Mouse (Mus musculus) gastrocnemius, postnatal 10 days (tissue): Measurements from ENCODE around the gene Homer3. TPM values are rescaled to one million over a fixed set of nuclear protein-coding genes. Genes with fewer than 3 reads are reported as not detected.

Experiments
- DNase-seq: peaks from one replicate; pipeline ENCODE4 v3.0.0; 2021; ENCODE audit warnings: mixed read lengths
- total RNA-seq, 2 experiments: library from RNA; stranded (reverse); gene quantifications; 2 replicates each; pipeline ENCODE4 v1.2.3; 2021

The Homer3 gene
- total RNA-seq, 2 experiments from 2014 or later: 12.3 to 19.8 TPM

DNA sequence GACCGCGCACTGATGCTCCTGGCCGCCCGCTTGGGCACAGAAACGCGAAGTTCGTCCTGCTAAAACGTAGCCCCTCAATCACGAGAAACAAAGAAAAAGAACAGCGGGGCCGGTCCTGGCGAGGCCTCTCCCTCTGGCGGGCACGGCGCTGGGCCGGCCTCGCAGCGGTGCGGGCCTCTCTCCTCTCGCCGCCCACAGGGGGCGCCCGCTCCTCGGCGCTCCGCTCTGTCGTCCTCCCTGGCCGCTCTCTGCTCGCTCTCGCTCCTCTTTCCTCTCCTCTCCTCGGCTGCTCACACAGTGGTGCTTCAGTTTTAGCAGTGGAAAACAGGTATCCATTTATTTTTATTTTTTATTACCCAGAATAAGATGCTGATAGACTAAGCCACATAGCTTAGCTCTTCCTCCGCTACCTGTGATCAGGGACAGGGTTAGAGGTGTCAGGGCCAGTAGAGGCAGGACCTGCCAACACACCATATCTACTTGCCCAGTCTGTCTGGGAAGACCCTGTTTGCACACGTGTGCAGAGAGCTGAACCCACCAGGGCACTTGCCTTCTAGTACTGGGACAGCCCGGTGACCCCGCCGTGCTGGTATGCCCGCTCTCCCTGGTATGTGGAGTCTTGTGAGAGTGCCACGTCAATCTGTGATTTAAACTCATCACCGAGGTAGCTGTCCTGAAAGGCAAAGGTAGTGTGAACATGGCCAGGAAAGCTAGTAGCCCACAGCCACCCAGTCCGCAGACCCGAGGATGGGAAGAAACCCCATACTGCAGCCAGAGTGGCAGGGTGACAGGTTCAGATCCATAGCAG lies 49.6 kb downstream of the Homer3 start:
- DNase-seq: peak; percentile 84

DNA sequence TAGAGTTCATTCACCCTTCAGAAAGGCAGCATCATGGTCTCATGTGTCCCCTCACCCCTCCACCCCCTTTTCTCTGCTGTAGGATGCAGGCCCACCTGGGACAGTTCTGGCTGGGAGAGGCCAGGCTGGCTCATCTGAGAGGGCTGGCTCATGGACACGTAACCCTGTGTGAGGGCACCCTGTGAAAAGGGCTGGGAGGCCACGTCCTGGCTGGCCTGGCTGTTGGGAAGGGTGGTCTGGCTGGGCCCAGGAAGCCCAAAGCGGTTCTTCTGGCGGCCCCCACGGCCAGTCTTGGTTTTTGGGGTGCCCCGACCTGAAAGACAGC lies 50.2 kb downstream of the Homer3 start:
- no peak for DNase-seq

DNA sequence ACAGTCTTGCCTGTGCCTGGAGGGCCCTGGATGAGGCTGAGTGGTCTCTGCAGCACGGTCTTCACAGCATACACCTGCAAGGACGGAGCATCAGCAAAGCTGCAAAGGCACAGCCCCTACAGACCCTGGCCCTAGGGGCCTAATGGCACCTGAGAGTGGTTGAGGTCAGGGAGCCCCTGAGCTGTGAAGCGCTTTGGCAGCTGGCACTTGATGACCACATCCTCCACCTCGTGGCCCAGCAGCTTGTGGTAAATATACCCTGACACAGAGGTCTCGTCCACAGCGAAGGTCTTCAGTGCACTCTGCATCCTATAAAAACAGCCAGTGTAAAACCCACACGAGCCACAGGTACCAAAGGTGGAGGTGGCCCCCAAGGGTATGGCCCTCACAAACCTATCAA lies 56.3 kb downstream of the Homer3 start:
- DNase-seq: no peak

DNA sequence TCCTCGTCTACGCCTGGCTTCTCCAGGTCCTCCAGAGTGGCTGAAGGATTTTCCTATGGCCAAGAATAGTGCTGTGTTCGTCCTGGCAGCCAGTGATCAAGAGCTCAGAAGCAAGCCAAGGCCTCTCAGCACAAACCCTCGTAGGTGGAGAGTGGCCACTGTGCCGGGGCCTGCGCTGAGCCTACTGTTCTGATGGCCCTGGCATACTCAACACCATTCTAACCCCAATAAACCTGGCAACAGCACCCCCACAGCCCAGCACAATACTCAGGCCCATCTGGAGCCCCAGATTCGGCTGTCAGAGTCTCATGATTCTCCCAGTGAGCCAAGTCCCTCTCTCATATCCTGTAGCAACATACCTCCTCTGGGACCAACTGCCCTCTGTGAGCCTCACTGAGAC lies 58.0 kb downstream of the Homer3 start:
- DNase-seq: no peak

DNA sequence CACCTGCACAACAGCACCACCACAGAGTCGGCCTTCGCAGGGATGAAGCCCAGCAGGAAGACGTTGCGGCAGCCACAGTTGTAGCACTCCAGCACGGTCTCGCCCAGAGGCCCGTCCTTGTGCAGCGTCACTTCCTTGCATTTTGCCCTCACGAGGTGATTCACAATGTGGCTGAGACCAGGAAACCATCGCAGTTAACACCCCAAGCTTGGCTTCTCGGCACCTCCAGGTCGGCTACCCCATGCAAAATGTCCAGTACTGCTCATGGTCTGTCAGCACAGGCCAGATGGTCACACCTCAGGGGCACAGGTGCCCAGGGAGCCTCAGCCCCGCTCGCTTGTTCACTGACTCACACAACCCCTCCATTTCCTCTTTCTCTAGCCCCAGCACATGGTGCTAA lies 59.4 kb downstream of the Homer3 start:
- no peak for DNase-seq

DNA sequence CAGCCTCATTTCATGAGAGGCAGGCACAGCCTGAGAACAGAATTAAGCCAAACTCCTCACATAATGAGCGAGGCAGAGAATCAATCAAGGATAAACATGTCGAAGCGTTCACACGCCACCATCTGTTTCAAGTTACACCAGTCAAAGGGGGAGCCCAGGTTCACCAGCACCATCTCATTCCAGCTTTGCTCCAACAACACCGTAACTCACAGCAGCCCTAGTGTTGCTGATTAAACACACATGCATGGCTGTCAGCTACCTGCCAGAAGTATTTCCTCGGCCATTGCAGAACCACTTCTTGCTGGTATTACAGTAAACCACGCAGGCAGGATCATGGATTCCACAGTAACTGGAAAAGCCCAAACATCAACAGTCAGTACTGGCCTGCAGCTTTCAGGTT lies 60.4 kb downstream of the Homer3 start:
- DNase-seq: no peak

DNA sequence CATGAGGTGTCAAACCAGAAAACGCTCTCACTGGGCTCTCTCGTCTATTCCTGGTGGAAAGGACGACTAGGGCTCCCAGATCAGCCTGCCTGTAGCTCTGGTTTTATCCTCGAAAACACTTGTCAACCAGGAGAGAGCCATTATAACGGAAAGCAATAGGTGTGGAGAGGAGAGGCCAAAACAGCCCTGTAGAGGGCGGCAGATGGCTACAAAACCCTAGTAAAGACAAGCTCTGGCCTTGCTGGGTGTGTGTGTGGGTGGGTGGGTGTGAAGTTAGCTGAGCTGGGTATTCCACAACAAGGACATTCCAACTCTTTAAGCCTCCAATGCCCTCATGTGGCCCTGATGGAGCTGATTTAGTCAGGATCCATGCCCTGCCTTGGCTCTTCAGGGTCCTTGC lies 61.1 kb downstream of the Homer3 start:
- no peak for DNase-seq

Other genes starting within 250 kb of the Homer3 start
- 10 to 100 TPM; 27.8 to 30.9 TPM for gene Mau2, start 240.1 kb upstream of the Homer3 start, total RNA-seq
- 10 to 100 TPM; 20.2 to 22.5 TPM for gene Sugp1, start 240.0 kb upstream of the Homer3 start, total RNA-seq
- gene Tm6sf2, start 209.9 kb upstream of the Homer3 start, total RNA-seq: not detected
- gene Hapln4, start 199.4 kb upstream of the Homer3 start, total RNA-seq: under 1 TPM; 0.07 to 0.36 TPM
- under 1 TPM; 0.61 to 0.81 TPM for gene Ncan, start 162.0 kb upstream of the Homer3 start, total RNA-seq
- 1 to 10 TPM; 6.3 to 7.1 TPM for gene Nr2c2ap, start 151.5 kb upstream of the Homer3 start, total RNA-seq
- gene Rfxank, start 143.7 kb upstream of the Homer3 start, total RNA-seq: 10 to 100 TPM in 1 of 2 experiments, 1 to 10 TPM in 1; 8.2 to 10.1 TPM
- gene Borcs8, start 143.3 kb upstream of the Homer3 start, total RNA-seq: 10 to 100 TPM; 17.0 to 23.9 TPM
- gene Mef2b, start 143.1 kb upstream of the Homer3 start, total RNA-seq: under 1 TPM; 0.35 to 0.45 TPM
- 10 to 100 TPM; 72.8 to 74.7 TPM for gene Tmem161a, start 110.5 kb upstream of the Homer3 start, total RNA-seq
- gene Slc25a42, start 70.5 kb upstream of the Homer3 start, total RNA-seq: 10 to 100 TPM; 20.6 to 28.3 TPM
- 10 to 100 TPM; 43.8 to 49.7 TPM for gene Sugp2, start 48.6 kb upstream of the Homer3 start, total RNA-seq
- gene Armc6, start 48.4 kb upstream of the Homer3 start, total RNA-seq: 10 to 100 TPM; 11.9 to 12.9 TPM
- gene Ddx49, start 19.7 kb downstream of the Homer3 start, total RNA-seq: 10 to 100 TPM; 28.6 to 29.5 TPM
- 100 to 1,000 TPM; 140 to 158 TPM for gene Cope, start 19.7 kb downstream of the Homer3 start, total RNA-seq
- 10 to 100 TPM; 20.0 to 23.6 TPM for gene Cers1, start 32.9 kb downstream of the Homer3 start, total RNA-seq
- gene Gdf1, start 47.0 kb downstream of the Homer3 start, total RNA-seq: 1 to 10 TPM; 3.9 to 5.3 TPM
- gene Upf1, start 70.5 kb downstream of the Homer3 start, total RNA-seq: 10 to 100 TPM; 34.2 to 37.3 TPM
- gene Comp, start 90.7 kb downstream of the Homer3 start, total RNA-seq: 10 to 100 TPM; 18.4 to 20.2 TPM
- 10 to 100 TPM in 1 of 2 experiments, 1 to 10 TPM in 1; 8.9 to 12.0 TPM for gene Crtc1, start 156.8 kb downstream of the Homer3 start, total RNA-seq
- 1 to 10 TPM; 6.3 to 7.4 TPM for gene Klhl26, start 194.1 kb downstream of the Homer3 start, total RNA-seq
- under 1 TPM; 0.18 to 0.26 TPM for gene Tmem59l, start 204.5 kb downstream of the Homer3 start, total RNA-seq
- gene Crlf1, start 210.3 kb downstream of the Homer3 start, total RNA-seq: 1 to 10 TPM; 2.8 to 3.4 TPM
- 100 to 1,000 TPM; 120 to 129 TPM for gene Rex1bd, start 223.9 kb downstream of the Homer3 start, total RNA-seq
- 1,000 to 10,000 TPM; 1,232 to 1,261 TPM for gene Uba52, start 228.0 kb downstream of the Homer3 start, total RNA-seq
- 100 to 1,000 TPM; 135 to 145 TPM for gene Fkbp8, start 244.9 kb downstream of the Homer3 start, total RNA-seq
- gene Kxd1, start 245.1 kb downstream of the Homer3 start, total RNA-seq: 10 to 100 TPM; 57.8 to 61.0 TPM